Mouse (Mus musculus): ENCODE measurements around the gene Vrtn. TPM values are rescaled to one million over a fixed set of nuclear protein-coding genes. Genes with fewer than 3 reads are reported as not detected.

Vrtn gene
- total and polyA plus RNA-seq, 2 experiments = not detected

GRCm38 (mm10) chr12:84614001-84614400 is 26.8 kb upstream of the Vrtn start:
- Histone ChIP-seq H3K27ac (replicated peaks; ENCODE audit: insufficient read depth, low read depth, low read length) (no peak overlapping the region), H3K27me3 (ENCODE audit: control insufficient read depth, insufficient read depth, low read length) (no peaks in the 10 kb centered on the region), H3K4me1 (ENCODE audit: control insufficient read depth, insufficient read depth, low read length) (peaks cover 4% of the 10 kb centered on the region; the same call in 1 of the 2 replicates), H3K79me2 (ENCODE audit: control insufficient read depth, insufficient read depth, low read length) (no peaks in the 10 kb centered on the region), H3K36me3 (ENCODE audit: control insufficient read depth, insufficient read depth, low read length) (no peaks in the 10 kb centered on the region), H3K9ac (ENCODE audit: low read depth, low read length) (no peak overlapping the region), H3K4me3 (ENCODE audit: insufficient read depth, low read depth, low read length) (no peak overlapping the region)
- no peak for DNase-seq (ENCODE audit: extremely low read depth, low read depth, low spot score)
- 92% methylated on average over 11 of the region's 11 CpGs for WGBS
- no peak for TF ChIP-seq CTCF (IDR thresholded peaks at IDR 0.05; ENCODE audit: low read depth, low read length)
- no peak for TF ChIP-seq POLR2A (IDR thresholded peaks at IDR 0.05; ENCODE audit: extremely low read depth, insufficient read depth, low read length)

GRCm38 (mm10) chr12:84614524-84614923 is 26.3 kb upstream of the Vrtn start:
- H3K79me2 ChIP-seq (ENCODE audit: control insufficient read depth, insufficient read depth, low read length) = no peaks in the 10 kb centered on the region
- WGBS = 78% methylated on average over 7 of the region's 7 CpGs

GRCm38 (mm10) chr12:84616977-84617630 is 23.7 kb upstream of the Vrtn start, which contains the start of gene Abcd4:
Abcd4 (minus strand) TSS chr12:84617413.
- H3K27ac ChIP-seq (replicated peaks; ENCODE audit: insufficient read depth, low read depth, low read length) = peak within 1 kb of the TSS; percentile 84
- H3K36me3 ChIP-seq (ENCODE audit: control insufficient read depth, insufficient read depth, low read length) = no peaks in the 10 kb centered on the region
- peak within 1 kb of the TSS; percentile 100 for H3K4me3 ChIP-seq (ENCODE audit: insufficient read depth, low read depth, low read length)
- H3K9ac ChIP-seq (ENCODE audit: low read depth, low read length) = peak within 1 kb of the TSS; percentile 99
- whole genome bisulfite sequencing = under 1% methylated on average over 34 of the region's 34 CpGs
- TF ChIP-seq CTCF (IDR thresholded peaks at IDR 0.05; ENCODE audit: low read depth, low read length) (peak; percentile 62), POLR2A (IDR thresholded peaks at IDR 0.05; ENCODE audit: extremely low read depth, insufficient read depth, low read length) (peak; percentile 75)
- no peaks in the 10 kb centered on the region for H3K4me1 ChIP-seq (ENCODE audit: control insufficient read depth, insufficient read depth, low read length)
- peak; percentile 92 for DNase-seq (ENCODE audit: extremely low read depth, low read depth, low spot score)
- no peaks in the 10 kb centered on the region for H3K27me3 ChIP-seq (ENCODE audit: control insufficient read depth, insufficient read depth, low read length)
- no peaks in the 10 kb centered on the region for H3K79me2 ChIP-seq (ENCODE audit: control insufficient read depth, insufficient read depth, low read length)

More at GRCm38 (mm10) chr12:84614524-84614923, 26.3 kb upstream of the Vrtn start:
- no peak overlapping the region for H3K27ac ChIP-seq (replicated peaks; ENCODE audit: insufficient read depth, low read depth, low read length)
- H3K9ac ChIP-seq (ENCODE audit: low read depth, low read length) = no peak overlapping the region
- no peaks in the 10 kb centered on the region for H3K27me3 ChIP-seq (ENCODE audit: control insufficient read depth, insufficient read depth, low read length)
- H3K4me1 ChIP-seq (ENCODE audit: control insufficient read depth, insufficient read depth, low read length) = peaks cover 4% of the 10 kb centered on the region; the same call in 1 of the 2 replicates
- no peaks in the 10 kb centered on the region for H3K36me3 ChIP-seq (ENCODE audit: control insufficient read depth, insufficient read depth, low read length)
- TF ChIP-seq POLR2A (IDR thresholded peaks at IDR 0.05; ENCODE audit: extremely low read depth, insufficient read depth, low read length) (no peak), CTCF (IDR thresholded peaks at IDR 0.05; ENCODE audit: low read depth, low read length) (no peak)
- DNase-seq (ENCODE audit: extremely low read depth, low read depth, low spot score) = no peak
- no peak overlapping the region for H3K4me3 ChIP-seq (ENCODE audit: insufficient read depth, low read depth, low read length)

- peak overlapping the region; percentile 21; the same call in 1 of the 2 replicates for H3K27ac ChIP-seq (replicated peaks; ENCODE audit: insufficient read depth, low read depth, low read length)
- 2% methylated on average over 10 of the region's 10 CpGs for WGBS
- no peaks in the 10 kb centered on the region for H3K4me1 ChIP-seq (ENCODE audit: control insufficient read depth, insufficient read depth, low read length)
- TF ChIP-seq CTCF (IDR thresholded peaks at IDR 0.05; ENCODE audit: low read depth, low read length) (no peak), POLR2A (IDR thresholded peaks at IDR 0.05; ENCODE audit: extremely low read depth, insufficient read depth, low read length) (no peak)
- peak; percentile 59 for DNase-seq (ENCODE audit: extremely low read depth, low read depth, low spot score)
- peak overlapping the region; percentile 55; the same call in 1 of the 2 replicates for H3K9ac ChIP-seq (ENCODE audit: low read depth, low read length)
- peak overlapping the region; percentile 100; the same call in 1 of the 2 replicates for H3K4me3 ChIP-seq (ENCODE audit: insufficient read depth, low read depth, low read length)
- H3K79me2 ChIP-seq (ENCODE audit: control insufficient read depth, insufficient read depth, low read length) = no peaks in the 10 kb centered on the region
- no peaks in the 10 kb centered on the region for H3K27me3 ChIP-seq (ENCODE audit: control insufficient read depth, insufficient read depth, low read length)
- no peaks in the 10 kb centered on the region for H3K36me3 ChIP-seq (ENCODE audit: control insufficient read depth, insufficient read depth, low read length)
Observed at GRCm38 (mm10) chr12:84617663-84618062, 23.2 kb upstream of the Vrtn start.

DNA sequence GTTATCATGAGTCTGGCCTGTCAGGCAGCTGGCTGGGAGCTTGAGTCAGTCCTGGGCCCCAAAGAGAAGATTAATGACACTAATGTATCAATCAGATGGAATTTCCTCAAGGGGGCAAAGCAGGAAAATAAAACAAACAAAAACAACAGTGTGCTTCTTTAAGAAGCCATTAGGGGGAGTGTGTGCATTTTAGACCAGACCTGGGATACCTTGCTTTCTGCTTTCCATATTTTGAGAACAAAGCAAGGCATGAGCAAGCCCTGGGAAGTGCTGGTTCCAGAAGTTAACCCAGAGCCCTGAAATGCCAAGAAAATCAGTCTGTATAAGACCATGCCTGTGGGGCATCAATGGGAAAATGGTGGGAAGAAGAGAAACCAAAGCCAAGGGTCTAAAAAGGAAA is 19.8 kb upstream of the Vrtn start:
- DNase-seq (ENCODE audit: extremely low read depth, low read depth, low spot score) = no peak
- Histone ChIP-seq H3K9ac (ENCODE audit: low read depth, low read length) (no peak overlapping the region), H3K27me3 (ENCODE audit: control insufficient read depth, insufficient read depth, low read length) (no peaks in the 10 kb centered on the region; the same call in 1 of the 2 replicates), H3K4me3 (ENCODE audit: insufficient read depth, low read depth, low read length) (no peak overlapping the region), H3K79me2 (ENCODE audit: control insufficient read depth, insufficient read depth, low read length) (no peaks in the 10 kb centered on the region), H3K36me3 (ENCODE audit: control insufficient read depth, insufficient read depth, low read length) (no peaks in the 10 kb centered on the region), H3K27ac (replicated peaks; ENCODE audit: insufficient read depth, low read depth, low read length) (no peak overlapping the region), H3K4me1 (ENCODE audit: control insufficient read depth, insufficient read depth, low read length) (no peaks in the 10 kb centered on the region)
- TF ChIP-seq POLR2A (IDR thresholded peaks at IDR 0.05; ENCODE audit: extremely low read depth, insufficient read depth, low read length) = no peak
- no peak for TF ChIP-seq CTCF (IDR thresholded peaks at IDR 0.05; ENCODE audit: low read depth, low read length)

GRCm38 (mm10) chr12:84624601-84625000 is 16.2 kb upstream of the Vrtn start:
- 19% methylated on average over 8 of the region's 8 CpGs for WGBS
- Histone ChIP-seq H3K27ac (replicated peaks; ENCODE audit: insufficient read depth, low read depth, low read length) (no peak overlapping the region), H3K79me2 (ENCODE audit: control insufficient read depth, insufficient read depth, low read length) (no peaks in the 10 kb centered on the region), H3K27me3 (ENCODE audit: control insufficient read depth, insufficient read depth, low read length) (no peaks in the 10 kb centered on the region; the same call in 1 of the 2 replicates), H3K4me1 (ENCODE audit: control insufficient read depth, insufficient read depth, low read length) (no peaks in the 10 kb centered on the region), H3K9ac (ENCODE audit: low read depth, low read length) (no peak overlapping the region), H3K4me3 (ENCODE audit: insufficient read depth, low read depth, low read length) (no peak overlapping the region), H3K36me3 (ENCODE audit: control insufficient read depth, insufficient read depth, low read length) (no peaks in the 10 kb centered on the region)
- TF ChIP-seq CTCF (IDR thresholded peaks at IDR 0.05; ENCODE audit: low read depth, low read length) (no peak), POLR2A (IDR thresholded peaks at IDR 0.05; ENCODE audit: extremely low read depth, insufficient read depth, low read length) (no peak)
- DNase-seq (ENCODE audit: extremely low read depth, low read depth, low spot score) = no peak

All from liver, adult 2 months (tissue).